Mouse (Mus musculus): ENCODE data around the gene Tra2b.
"Not testable (repeated sequence)": the region's sequence is repeated elsewhere in the genome, so short reads cannot be mapped to it uniquely, and the experiment has no call there.

The Tra2b gene

GRCm38 (mm10) chr16:22241376-22242238, 24.2 kb downstream of the Tra2b start:
- DNase-seq = no peak

- no peak for DNase-seq
Measured at GRCm38 (mm10) chr16:22240856-22241255, 24.9 kb downstream of the Tra2b start.

DNA sequence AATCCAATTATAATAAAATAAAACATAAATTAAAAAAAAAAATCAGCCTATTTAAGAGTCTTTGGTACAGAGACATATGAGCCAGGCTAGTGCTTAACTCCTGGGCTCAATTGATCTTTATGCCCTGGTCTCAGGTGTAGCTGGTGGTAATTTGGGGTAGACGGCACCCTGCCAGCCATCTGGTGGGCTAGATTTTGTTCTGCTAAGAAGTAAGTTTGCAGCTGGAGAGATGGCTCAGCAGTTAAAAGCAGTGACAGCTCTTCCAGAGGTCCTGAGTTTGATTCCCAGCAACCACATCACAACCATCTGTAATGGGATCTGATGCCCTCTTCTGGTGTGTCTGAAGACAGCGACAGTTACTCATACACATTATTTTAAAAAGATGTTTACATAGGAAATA, 25.8 kb downstream of the Tra2b start:
- DNase-seq = no peak

DNA sequence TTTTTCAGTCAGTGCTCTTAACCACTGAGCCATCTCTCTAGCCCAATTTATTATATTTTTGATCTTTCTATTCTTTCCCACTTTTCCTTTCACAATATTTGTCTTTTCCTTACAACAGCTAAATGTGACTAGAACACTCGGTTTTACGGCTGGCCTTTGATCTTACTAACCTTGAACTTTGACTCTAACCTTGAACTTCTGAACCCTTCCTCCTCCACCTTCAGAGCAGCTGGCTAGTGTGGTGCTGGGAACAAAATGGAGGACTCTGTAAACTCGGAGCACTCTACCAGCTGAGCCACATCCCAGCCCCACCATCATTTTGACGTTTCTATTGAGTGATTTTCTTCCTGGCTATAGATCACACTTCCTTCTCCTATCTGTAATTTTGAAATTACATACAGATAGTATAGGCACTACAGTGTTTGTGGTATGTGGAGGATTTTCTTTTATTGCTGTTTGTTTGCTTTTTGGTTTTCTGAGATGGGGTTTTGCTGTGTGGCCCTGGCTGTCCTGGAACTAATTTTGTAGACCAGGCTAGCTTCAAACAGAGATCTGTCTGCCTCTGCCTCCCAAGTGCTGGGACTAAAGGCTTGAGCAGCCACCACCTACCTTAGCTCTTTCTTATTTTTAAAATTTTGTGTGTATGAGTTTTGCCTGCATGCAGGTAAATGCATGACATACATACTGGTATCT, 26.7 kb downstream of the Tra2b start:
- no peak for DNase-seq

- DNase-seq = not testable (repeated sequence)
Measured at GRCm38 (mm10) chr16:22238402-22238801, 27.4 kb downstream of the Tra2b start.

DNA sequence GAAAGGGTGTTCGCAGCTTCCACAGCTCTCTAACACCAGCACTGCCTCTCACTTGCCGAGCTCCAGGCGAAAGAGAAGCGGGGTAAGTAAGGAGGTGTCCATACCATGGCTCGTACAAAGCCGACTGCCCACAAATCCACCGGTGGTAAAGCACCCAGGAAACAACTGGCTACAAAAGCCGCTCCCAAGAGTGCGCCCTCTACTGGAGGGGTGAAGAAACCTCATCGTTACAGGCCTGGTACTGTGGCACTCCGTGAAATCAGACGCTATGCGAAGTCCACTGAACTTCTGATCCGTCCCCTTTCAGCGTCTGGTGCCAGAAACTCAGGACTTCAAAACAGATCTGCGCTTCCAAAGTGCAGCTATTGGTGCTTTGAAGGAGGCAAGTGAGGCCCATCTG, 29.0 kb downstream of the Tra2b start:
- peak in 1 of 2 experiments; percentile 29 for DNase-seq

DNA sequence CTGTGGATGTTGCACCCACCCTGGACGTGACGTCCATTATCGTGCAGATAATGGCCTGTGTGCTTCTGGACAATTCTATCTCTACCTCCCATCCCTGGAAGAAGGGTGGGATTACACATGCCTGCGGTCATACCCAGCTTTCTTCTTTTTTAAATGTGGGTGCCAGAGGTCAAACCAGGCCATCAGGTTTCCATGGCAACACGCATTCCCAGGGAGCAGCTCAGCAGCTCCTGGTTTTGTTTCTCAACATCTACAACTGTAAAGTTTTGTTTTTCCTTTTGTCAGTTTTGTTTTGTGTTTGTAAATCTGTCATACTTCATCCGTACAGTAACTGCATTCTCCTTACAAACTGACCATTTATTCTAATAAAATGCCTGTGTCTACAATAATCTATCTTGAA, 31.3 kb downstream of the Tra2b start:
- no peak for DNase-seq

GRCm38 (mm10) chr16:22230276-22230675, 35.5 kb downstream of the Tra2b start:
- DNase-seq = not testable (repeated sequence)

DNA sequence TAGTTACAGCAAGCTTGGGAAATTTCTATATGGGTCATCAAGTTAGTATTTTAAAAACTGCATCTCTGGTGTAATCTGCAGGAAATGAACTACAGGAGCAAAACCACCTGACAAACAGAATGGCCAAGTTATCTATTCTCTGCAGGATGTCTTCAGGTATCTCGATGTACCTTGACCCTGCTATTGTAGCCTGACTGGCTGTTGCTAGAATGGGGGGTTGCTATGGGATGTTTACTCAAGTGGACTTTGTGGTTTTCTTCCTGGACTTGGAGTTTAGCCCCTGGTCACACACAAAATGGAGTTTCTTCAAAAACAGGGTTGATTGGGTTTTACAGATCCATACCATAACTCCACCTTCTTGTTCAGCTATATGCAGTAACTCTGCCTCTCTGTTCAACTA, 62.3 kb downstream of the Tra2b start:
- DNase-seq = no peak

GRCm38 (mm10) chr16:22201858-22202257, 63.9 kb downstream of the Tra2b start:
- no peak for DNase-seq

DNA sequence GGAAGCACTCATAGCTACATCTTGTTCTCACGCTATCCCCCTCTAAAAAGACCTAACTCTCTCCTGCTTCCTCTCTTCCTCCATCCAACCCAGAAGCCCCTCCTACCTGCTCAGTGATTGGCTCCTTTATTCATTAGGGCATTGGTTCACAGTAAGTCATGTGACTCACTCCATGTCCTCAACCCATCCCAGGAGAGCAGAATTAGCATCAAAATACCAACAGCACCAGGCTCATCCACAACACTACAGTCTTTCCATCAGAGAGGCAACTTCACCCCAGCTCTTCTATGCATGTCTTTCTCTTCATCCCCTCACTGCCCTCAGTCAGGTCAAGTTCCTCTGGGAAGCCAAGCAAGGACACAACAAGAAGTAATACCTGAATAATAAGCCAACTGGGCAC, 65.3 kb downstream of the Tra2b start:
- DNase-seq = no peak

Measured in B cell, adult 2 months (primary cell).